Mouse (Mus musculus): ENCODE results near the gene C1ra. TPM values are rescaled to one million over a fixed set of nuclear protein-coding genes. Genes with fewer than 3 reads are reported as not detected.
"Not testable (repeated sequence)": the region's sequence is repeated elsewhere in the genome, so short reads cannot be mapped to it uniquely, and the experiment has no call there.

Gene C1ra
- total RNA-seq (2021) = under 1 TPM; 0.38 to 0.62 TPM

DNA sequence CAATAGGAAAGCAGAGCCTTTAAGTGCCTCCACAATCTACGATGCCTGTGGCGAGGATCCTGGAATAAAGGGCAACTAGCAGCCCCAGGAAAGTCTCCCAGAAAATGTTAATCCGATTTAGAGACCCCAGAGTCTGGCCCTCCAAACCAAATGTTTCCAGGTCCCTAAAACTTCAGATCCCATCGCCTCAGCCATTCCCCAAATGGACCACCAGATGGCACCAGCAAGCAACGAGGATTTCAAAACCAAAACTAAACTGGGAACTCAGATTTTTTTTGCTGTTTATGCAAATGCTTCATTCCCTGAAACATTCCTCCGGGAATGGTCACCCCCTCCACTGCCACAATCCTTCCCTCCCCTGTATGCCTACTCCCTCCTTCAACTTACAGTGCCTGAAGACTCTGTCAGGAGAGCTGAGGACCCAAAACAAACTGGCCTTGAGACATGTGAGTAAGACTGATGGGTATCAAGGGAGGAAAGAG is at the start of gene C1ra:
Gene C1ra (plus strand): TSS at position 51 of the 482 bp plus-strand sequence.
- intact Hi-C loops (cut with DNase I) = no loop called here
- peak; percentile 36 for DNase-seq

DNA sequence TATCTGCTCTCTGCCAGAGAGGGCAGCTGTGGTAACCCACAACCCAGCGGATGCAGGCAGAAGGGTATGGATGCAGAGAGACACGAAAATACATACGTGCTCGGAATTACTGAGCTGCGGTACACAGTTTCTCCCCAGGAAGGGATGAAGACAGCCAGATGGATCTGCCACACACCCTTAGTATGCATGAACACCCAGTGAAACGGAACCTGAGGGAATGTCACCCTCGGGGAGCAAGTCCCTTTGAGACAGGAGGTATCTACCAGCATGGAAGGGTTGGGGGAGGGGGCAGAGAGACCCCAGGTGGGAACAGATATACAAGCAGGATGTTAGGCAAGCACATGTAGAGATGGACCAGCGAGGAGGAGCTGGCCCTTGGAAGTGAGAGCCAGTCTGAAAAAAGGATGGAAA is 48.3 kb upstream of the C1ra start:
- intact Hi-C loops (cut with DNase I) = no loop called here
- DNase-seq = no peak

DNA sequence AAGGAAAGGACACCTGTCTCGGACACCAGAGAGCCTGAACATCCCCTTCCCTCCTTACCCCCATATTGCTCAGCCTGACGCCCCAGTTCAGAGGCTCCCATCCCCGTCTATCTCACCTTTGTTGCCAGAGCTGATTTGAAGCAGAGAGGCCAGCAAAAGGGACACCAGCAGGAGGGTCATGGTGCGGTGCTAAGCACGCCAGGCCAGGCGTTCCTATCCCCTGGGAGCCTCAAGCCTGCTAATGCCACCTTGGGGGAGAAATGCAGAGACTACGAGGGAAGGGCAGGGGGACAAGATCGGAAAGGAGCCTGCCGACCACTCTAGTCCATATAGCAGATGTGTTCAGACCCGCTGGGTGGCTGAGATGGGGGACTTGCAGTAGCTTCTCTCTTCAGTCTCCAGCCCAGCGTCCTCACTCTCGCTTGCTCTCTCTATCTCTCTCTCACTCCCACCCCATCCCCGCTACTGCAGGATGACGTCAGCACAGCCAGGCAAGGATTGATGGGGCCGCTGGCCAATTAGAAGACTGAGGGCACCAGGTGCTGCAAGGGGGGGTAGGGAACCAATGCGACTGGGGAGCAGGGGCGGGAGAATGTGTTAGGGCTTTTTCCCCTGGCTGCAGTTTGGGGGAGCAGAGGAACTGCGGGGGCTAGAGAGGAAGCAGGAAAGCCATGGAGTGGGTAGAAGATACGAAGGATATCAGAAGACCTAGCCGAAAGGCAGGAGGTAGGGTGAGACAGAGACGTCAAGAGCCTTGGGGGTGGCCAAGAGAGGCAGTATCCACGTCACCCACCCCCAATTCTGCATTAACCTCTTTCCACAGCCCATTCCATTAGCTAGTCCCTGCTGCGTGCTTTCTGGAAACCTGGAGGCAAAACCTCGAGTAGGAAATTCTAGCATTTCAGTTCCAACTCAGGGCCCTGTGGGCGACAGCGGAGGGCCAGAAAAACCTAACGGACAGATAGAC is 47.6 kb upstream of the C1ra start, which contains the start of gene Clstn3:
Gene Clstn3 (minus strand): TSS at position 490 of the 967 bp plus-strand sequence.
- intact Hi-C loops (cut with DNase I) = no loop called here
- peak; percentile 93 for DNase-seq

DNA sequence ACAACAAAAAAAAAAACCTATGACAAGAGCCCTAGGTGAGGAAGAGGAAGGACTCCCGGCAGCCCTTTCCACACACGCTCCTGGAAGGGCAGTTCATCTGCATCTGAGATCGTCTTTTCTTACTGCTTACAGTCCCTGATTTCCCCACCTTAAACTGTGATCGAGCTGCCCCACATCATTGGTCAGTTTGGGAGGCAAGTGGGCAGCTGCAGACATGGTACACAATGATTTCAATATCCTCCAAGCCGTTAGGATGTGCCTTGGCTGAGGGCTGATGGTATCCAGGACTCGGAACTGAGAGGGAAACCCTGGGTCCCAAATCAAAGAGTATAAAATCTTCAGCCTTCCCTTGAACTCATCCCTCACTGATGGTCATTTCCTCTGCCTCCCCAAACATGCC is 46.9 kb upstream of the C1ra start:
- DNase-seq = no peak
- intact Hi-C loops (cut with DNase I) = no loop called here

DNA sequence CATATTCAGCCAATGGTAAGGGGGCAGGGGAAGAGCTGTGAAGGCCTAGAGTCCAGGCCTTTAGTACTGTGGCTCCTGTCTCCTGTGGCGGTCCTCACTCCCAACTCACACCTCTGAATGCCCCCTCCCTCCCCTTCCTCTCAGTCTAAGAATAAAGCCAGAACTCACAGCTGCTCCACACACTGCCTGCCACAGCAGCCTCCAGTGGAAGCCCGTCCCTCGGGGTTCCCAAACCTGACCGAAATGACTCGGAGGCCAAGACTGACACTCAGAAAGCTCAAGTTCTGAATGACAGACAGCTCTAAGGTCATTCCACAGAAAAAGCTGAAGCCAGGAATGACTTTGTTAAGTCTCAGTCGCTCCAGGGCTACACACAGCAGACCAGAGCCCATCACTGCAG is 46.5 kb upstream of the C1ra start:
- no peak for DNase-seq
- intact Hi-C loops (cut with DNase I) = no loop called here

DNA sequence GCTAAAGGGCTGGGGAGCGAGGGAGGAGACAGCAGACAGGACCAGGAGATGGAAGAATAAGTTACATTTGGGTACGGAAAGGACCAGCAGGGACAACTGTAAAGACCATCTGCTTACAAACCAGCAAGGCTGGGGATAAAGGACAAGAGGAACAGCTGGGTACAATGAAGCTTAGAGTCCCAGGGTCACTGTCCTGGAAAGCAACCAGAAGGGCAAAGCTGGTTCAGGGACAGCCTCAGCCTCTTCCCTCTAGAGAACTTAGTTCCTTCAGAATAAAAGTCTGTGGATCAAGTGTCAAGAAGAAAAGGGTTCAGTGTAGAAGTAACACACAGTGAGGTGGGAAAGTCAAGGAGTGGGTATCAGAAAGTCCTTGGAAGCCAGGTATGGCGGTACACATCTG is 41.1 kb upstream of the C1ra start:
- intact Hi-C loops (cut with DNase I) = no loop called here

DNA sequence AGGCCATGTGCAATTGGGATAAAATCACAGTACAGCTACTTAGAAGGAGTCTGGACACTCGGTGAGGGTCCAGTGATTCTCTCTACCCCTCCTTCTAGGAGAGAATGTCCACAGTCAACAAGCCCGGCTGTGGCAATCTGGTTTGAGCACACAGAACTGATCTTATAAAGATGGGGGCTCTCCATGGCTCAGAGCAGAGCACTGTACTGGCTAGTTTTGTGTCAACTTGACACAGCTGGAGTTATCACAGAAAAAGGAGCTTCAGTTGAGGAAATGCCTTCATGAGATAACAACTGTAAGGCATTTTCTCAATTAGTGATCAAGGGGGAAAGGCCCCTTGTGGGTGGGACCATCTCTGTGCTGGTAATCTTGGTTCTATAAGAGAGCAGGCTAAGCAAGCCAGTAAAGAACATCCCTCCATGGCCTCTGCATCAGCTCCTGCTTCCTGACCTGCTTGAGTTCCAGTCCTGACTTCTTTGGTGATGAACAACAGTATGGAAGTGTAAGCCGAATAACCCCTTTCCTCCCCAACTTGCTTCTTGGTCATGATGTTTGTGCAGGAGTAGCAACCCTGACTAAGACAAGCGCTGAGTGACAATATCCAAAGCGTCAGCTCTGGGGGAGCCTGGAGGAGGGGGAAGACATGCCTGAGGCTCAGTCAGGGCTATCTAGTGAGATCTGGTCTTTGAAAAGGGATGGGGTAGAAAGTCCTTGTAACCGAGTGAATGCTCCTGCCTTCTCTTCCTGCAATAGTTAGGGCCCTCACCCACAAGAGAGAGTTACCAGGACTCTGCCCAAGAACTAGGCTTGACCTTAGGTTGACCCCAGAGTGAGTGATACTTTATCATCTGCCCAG is 40.2 kb upstream of the C1ra start:
- intact Hi-C loops (cut with DNase I); DNase-seq: not testable (repeated sequence)

More for the DNA sequence above, 41.1 kb upstream of the C1ra start:
- DNase-seq = no peak

DNA sequence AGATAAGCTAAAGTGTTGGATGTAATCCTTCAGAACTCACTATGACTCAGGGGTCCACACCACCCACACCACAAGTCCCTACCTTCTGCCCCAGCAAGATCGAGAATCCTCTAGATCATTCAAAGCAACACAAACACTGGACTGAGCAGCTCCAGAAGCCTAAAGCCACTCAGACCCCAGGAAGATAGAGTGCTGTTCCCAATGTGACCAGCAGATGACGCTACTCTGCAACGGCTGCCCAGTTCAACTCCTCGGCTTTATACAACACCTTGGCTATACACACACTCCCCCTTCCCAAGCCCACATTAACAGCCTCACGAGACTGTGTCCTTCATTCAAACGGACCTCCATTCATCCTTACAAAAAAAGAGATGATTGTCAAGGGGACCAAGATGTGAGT is 39.4 kb upstream of the C1ra start:
- intact Hi-C loops (cut with DNase I) = no loop called here
- peak; percentile 34 for DNase-seq

DNA sequence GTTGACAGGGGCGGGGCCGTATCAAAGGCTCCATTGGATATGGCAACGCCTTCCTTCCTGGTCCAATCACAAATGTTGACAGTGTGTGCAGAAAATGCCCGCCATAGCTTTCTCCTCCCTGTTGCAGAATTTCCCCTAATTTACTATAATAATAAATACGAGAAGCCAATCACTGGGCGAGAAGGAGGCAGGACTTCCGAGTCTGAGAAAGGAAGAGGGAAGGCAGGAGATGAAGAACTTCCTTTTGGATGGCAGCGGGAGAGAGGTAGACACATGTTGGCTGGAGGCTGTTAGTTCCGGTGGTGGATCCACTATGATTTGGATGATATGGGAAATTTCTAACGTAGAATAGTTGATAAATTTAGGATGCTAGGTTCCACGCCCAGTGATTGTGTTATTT is 37.6 kb upstream of the C1ra start:
- no peak for DNase-seq
- intact Hi-C loops (cut with DNase I) = no loop called here

DNA sequence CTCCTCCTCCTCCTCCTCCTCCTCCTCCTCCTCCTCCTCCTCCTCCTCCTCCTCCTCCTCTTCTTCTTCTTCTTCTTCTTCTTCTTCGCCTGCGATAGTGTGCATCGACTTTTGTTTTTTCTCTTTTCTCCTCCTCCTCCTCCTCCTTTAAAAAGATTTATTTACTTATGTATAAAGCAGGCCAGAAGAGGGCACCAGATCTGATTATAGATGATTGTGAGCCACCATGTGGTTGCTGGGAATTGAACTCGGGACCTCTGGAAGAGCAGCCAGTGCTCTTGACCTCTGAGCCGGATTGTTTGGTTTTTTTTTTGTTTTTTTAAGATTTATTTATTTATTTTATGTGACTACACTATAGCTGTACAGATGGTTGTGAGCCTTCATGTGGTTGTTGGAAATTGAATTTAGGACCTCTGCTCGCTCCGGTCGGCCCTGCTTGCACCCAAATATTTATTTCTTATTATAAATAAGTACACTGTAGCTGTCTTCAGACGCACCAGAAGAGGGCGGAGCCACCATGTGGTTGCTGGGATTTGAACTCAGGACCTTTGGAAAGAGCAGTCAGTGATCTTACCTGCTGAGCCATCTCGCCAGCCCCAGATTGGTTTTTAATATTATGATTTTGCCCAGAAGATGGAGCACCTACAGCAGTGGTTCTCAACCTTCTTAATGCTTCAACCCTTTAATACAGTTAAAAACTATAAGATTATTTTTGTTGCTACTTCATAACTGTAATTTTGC is 36.7 kb upstream of the C1ra start:
- DNase-seq; intact Hi-C loops (cut with DNase I): not testable (repeated sequence)

DNA sequence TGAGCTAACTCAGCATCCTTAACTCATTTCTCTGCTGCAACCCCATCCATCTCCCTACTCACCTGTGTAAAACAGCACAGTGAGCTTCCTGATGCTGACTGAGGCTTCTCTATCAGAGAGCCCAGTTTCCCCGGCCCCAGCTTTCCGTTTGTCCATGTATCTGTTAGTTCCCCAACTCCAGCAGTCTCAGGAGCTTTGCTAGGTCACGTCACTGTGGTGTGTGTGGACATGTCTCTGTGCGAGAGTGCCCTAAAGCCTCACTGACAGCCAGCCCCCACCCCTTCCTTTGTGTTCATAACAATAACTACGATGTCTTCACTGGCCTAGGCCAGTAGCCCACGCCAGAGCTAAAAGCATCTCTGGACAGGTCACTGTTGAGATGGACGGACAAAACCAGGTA is 36.0 kb upstream of the C1ra start:
- intact Hi-C loops (cut with DNase I) = no loop called here
- DNase-seq = no peak

DNA sequence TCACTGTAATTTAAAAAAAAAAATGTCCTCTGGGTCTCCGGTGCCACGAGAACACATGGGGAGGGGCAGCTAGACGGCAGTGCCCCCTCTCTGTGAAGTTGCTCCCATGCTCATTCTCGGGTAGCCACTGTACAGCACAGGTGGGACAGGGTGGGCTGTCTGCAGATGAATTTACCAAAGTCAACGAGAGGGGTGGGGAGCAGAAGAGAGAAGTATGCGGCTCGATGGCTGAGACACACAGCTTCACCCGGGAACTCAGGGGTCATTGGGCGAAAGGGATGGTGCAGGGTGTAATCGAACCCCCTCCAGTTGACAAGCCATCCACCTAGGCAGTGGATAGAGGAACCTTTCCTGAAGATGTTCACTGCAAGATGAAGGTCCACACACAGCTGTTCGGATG is 35.4 kb upstream of the C1ra start:
- DNase-seq = no peak
- intact Hi-C loops (cut with DNase I) = no loop called here

DNA sequence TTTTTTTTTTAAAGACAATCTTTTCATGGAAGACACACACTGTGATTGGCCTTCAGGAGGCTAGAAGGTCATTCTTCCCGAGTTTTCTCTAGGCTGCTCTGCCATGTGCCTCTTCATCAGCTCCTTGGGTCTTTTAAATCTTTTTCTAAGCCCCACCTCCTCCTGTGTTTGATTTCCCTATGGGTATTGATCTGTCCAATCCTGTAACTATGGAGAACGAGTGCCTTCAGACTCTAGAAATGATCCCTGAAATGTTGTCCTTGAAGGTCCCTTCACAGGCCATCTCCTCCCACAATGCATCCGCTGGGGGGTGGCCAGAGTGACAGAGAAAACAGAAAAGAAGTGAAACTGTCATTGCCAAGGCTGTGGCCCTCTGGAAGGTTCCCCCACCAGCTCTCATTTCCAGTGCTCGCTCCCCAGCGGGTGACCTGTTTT is 35.0 kb upstream of the C1ra start:
- DNase-seq = no peak
- intact Hi-C loops (cut with DNase I) = no loop called here

DNA sequence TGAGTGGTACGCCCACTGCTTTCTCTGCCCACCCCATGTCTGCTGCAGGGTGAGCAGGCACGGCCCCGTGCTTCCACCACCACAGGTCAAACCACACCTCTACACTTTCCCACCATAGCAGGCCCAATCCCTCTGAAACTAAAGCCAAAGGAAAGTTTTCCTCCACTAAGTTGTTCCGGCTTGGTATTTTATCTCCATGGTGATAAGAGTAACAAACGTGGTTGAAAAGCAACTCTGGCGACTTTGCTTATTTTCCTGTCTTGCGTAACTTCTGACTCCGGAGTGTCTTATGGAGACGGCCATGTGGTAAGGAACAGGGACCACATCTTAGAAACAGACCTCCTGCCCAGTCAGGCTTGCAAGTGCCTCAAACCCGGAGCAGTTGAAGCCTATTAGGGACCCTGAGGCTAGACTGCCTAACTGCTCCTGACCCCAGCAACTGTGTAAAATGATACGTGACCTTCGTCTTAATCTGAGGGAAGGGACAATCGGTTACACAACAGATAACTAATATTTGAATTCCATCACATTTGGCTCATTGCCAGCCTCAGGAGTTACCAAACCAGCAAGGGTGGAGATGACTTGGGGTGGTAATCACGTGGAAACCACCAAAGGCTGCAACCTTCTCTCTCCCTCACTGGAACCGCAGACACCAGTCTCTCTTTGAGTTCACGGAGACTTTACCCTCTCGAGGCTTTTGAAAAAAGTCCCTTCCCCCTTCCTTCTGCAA is 34.1 kb upstream of the C1ra start:
- intact Hi-C loops (cut with DNase I) = no loop called here
- DNase-seq = no peak

DNA sequence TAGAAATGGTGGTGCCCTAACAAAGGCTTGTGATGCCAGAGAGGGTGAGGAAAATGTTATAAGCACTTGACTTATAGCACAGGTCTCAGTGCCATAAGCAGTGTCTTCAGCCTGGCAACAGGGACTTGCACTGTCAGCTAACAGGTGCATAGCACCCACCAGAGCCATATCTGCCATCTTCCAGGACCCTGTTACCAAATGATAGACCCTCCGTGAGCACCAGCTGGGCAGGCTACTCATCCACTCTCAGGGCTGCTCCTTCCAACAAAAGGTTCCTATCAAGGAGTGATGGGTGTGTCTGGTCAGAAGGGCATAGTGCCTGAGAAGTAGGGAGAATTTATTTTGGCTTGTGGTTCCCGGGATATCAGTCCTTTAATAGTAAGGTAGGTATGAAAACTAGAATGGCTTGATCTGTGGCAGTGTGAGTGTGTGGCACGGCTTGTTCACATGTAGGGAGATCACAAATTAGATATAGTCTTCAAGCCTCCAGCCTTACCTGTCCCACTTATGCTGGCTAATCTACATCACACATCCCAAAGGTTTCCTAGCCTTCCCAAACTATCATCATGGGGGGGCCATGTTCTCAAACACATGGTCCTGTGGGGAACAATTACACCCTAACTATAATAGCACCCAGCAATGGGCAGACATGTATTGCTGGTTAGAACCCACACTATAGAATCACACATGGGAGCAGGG is 33.2 kb upstream of the C1ra start:
- intact Hi-C loops (cut with DNase I) = no loop called here
- no peak for DNase-seq

DNA sequence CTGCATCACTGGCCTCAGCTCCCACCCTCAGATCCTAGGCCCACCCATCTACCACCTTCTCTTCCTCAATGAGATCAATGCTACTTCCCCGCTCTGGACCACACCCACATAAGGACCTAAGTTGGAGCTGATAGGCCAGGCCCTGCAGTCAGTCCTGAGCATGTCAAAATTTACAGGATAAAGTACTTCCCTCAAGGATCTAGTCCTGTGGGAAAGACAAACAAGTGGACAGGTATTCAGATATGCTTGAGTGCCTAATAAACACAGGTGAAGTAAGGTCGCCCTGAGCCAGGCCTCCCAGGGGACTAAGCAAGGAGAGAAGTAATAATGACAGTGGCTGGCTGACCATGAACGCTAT is 32.7 kb upstream of the C1ra start:
- intact Hi-C loops (cut with DNase I) = no loop called here
- DNase-seq = no peak

DNA sequence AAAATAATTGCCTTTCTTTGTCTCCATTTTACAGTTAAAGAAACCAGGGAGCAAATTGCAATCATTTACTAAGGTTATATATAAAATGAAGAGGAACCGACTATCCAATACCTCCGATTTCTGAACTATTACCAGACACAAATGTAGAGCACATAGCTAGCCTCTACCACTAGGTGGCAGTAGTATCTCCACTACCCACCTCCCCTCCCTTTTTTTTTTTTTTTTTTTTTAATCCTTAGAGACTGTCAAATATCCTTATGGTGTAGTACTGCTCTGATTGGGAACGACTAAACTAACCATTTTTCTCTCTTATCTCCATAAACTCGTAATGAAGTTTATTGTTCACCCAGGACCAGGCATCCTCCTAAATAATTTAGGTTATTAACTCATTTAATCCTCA is 31.9 kb upstream of the C1ra start:
- intact Hi-C loops (cut with DNase I) = loop anchor here (10.0 kb wide), 1 partner anchor 175 kb away; no protein-coding TSS in a partner anchor
- no peak for DNase-seq

DNA sequence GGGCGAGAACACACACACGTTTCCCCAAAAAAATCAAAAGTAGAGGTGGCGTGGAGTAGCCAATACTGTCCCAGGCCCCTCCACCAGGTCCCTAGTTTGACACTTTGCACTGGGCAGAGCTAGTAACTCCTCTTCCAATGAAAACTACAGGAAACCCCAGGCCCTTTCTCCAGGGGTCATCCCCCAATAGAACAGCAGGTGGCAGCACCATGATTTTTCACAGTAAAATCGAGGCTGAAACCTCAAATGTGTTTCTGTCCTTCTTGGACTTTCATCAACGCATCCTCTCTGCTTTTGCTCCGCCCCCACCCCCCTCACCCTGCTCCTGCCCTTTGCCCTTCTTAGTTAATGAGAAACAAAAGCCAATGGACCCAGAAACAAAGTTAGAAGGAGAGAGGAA is 30.6 kb upstream of the C1ra start:
- intact Hi-C loops (cut with DNase I) = loop anchor here (10.0 kb wide), 1 partner anchor 173 kb away; no protein-coding TSS in a partner anchor
- DNase-seq = no peak

DNA sequence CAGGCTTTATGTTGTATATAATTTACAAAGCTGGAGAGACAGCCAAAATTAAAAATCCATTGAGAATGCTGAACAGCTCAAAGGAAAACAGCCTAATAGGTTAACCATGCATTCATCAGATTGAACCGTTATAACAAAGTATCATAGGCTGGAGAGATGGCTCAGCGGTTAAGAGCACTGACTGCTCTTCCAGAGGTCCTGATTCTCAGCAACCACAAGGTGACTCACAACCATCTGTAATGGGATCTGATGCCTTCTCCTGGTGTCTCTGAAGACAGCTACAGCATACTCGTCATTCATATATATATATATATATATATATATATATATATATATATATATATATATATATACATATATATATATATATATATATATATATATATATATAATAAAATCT is 28.4 kb upstream of the C1ra start:
- not testable (repeated sequence) for DNase-seq
- intact Hi-C loops (cut with DNase I) = loop anchor here (10.0 kb wide), 1 partner anchor 171 kb away; no protein-coding TSS in a partner anchor

All from left cerebral cortex, postnatal 4 days (tissue).